In the genomic region with DNA sequence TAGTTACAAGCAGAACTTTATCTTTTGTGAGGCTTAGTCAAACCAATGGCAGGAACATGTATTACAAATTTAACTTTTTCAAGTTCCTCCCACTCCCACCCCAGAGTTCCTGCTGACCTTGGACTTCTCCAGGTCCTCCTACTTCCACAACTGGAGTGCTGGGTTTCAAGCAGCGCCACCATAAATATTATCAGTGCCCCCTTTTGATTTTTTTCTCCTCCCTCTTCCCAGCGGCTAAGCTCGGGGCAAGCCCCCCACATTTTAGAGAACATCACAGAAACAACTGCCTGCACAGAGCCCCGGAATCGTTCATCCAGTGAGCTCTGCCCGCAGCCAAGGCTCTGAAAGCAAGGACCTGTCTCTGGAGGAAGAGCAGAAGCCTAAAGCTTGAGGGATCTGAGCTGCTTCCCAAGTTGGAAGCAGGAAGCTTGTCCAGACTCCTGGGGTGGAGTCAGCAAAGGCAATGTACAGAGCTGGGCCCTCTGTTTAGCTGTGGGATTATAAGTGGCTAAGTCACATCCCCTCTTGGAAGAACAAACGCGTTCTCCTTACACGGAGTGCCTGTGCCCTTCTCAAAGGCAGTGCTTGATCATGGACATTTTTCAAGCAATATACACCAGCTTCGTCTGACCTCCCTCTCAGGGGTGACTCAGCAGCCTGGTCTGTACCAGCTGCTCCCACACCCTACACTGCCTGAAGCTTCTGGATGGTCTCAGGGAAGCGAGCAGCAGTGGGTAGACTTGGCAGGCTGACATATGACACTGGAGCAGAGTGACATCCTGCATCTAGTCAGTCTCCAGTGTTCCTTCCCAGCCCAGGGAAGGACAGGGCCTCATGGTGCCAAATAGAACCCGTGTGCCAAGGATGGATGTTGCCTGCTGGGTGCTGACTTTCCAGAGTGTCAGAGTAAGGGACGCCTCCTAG, we compare ENCODE assay signal across 11 mouse cellular contexts. TPM values are rescaled to one million over a fixed set of nuclear protein-coding genes. Genes with fewer than 3 reads are reported as not detected.
DNase-seq lines count a peak whose midpoint lies in the region; ATAC-seq lines count a peak whose summit lies in the region.
"Had no signal": no experiment of that assay in that cellular context is flagged by ENCODE, and none has a peak within 500 bp of the region (broad histone marks: within the 10 kb centered on the region; RNA-seq: fewer than 3 reads in every experiment).

No protein-coding gene starts in this region.

- H3K9me3 ChIP-seq in hindbrain, embryonic 16.5 days (ENCODE audit: control insufficient read depth, low read length): no peaks in the 10 kb centered on the region
- no peaks in the 10 kb centered on the region for H3K9me3 ChIP-seq in hindbrain, embryonic 12.5 days (replicated peaks)
- H3K9me3 ChIP-seq: embryonic facial prominence, embryonic 15.5 days; hindbrain, embryonic 13.5 days had no signal

- H3K36me3 ChIP-seq in hindbrain, embryonic 16.5 days (ENCODE audit: control insufficient read depth, insufficient read depth, low read length): no peaks in the 10 kb centered on the region
- H3K36me3 ChIP-seq in hindbrain, embryonic 12.5 days: no peaks in the 10 kb centered on the region
- H3K36me3 ChIP-seq in macrophage (ENCODE audit: inconsistent target): no peaks in the 10 kb centered on the region
- H3K36me3 ChIP-seq: embryonic facial prominence, embryonic 15.5 days; hindbrain, embryonic 13.5 days had no signal

- no peak overlapping the region for H3K27ac ChIP-seq in hindbrain, embryonic 16.5 days (ENCODE audit: low read depth, low read length)
- no peak overlapping the region for H3K27ac ChIP-seq in hindbrain, embryonic 12.5 days
- peak overlapping the region; percentile 100 for H3K27ac ChIP-seq in macrophage
- H3K27ac ChIP-seq: embryonic facial prominence, embryonic 15.5 days; hindbrain, embryonic 13.5 days; left cerebral cortex, adult 2 months had no signal

- ATAC-seq in hindbrain, embryonic 16.5 days: peak; percentile 66; the same call in 1 of the 2 replicates
- ATAC-seq in hindbrain, embryonic 12.5 days (ENCODE audit: low FRiP score): no peak

- peaks cover 51% of the 10 kb centered on the region; the same call in 1 of the 2 replicates for H3K79me2 ChIP-seq in macrophage (ENCODE audit: inconsistent target)

- H3K4me1 ChIP-seq in hindbrain, embryonic 16.5 days (ENCODE audit: control insufficient read depth, insufficient read depth, low read depth, low read length): no peaks in the 10 kb centered on the region
- no peaks in the 10 kb centered on the region for H3K4me1 ChIP-seq in hindbrain, embryonic 12.5 days
- H3K4me1 ChIP-seq: hindbrain, embryonic 13.5 days had no signal

- 76% methylated on average over 13 of the region's 13 CpGs for WGBS in hindbrain, embryonic 16.5 days
- WGBS in hindbrain, embryonic 12.5 days: 83% methylated on average over 13 of the region's 13 CpGs
- WGBS in macrophage (ENCODE audit: missing documents): 36% methylated on average over 13 of the region's 13 CpGs

- no peak overlapping the region for H3K9ac ChIP-seq in hindbrain, embryonic 16.5 days (ENCODE audit: low read depth, low read length)
- no peak overlapping the region for H3K9ac ChIP-seq in hindbrain, embryonic 12.5 days
- H3K9ac ChIP-seq: embryonic facial prominence, embryonic 15.5 days; hindbrain, embryonic 13.5 days had no signal

- DNase-seq in 416B (ENCODE audit: low read depth) (peak; percentile 52), NIH3T3 (ENCODE audit: low read depth) (peak; percentile 49)
- no peak for DNase-seq in thymus, postnatal 36 days
- DNase-seq in ovary, adult 18-20 months (ENCODE audit: low spot score): no peak

- no peak overlapping the region for H3K4me2 ChIP-seq in hindbrain, embryonic 16.5 days (ENCODE audit: low read length)
- H3K4me2 ChIP-seq in hindbrain, embryonic 12.5 days (replicated peaks): no peak overlapping the region
- H3K4me2 ChIP-seq: embryonic facial prominence, embryonic 15.5 days; hindbrain, embryonic 13.5 days; midbrain, embryonic 11.5 days had no signal

- no peak overlapping the region for H3K4me3 ChIP-seq in hindbrain, embryonic 16.5 days (ENCODE audit: low read length)
- H3K4me3 ChIP-seq in hindbrain, embryonic 12.5 days: no peak overlapping the region
- H3K4me3 ChIP-seq in macrophage (ENCODE audit: inconsistent target): no peak overlapping the region
- H3K4me3 ChIP-seq: embryonic facial prominence, embryonic 15.5 days; hindbrain, embryonic 13.5 days; left cerebral cortex, adult 2 months had no signal

- H3K27me3 ChIP-seq in hindbrain, embryonic 16.5 days (replicated peaks; ENCODE audit: control insufficient read depth, insufficient read depth, low read length): no peaks in the 10 kb centered on the region
- 0 out of 2 replicates have a peak, but pooled peaks cover 3% of the 10 kb centered on the region for H3K27me3 ChIP-seq in hindbrain, embryonic 12.5 days
- H3K27me3 ChIP-seq: embryonic facial prominence, embryonic 15.5 days; hindbrain, embryonic 13.5 days had no signal

RNA-seq across cellular contexts. Expression of gene Psap, which starts 8.0 kb away (rescaled TPM):
- 218 and 239 TPM in 2 replicates for polyA plus RNA-seq in hindbrain, embryonic 16.5 days (2015; fragmentation: Nextera tagmentation; extraction: Ambion mirVana)
- polyA plus RNA-seq in hindbrain, embryonic 12.5 days (2016; fragmentation: Nextera tagmentation; extraction: Ambion mirVana): 102 and 104 TPM in 2 replicates
- total RNA-seq in macrophage (2018; cell fraction: chromatin; rRNA removed): 1,000 to 10,000 TPM in 22 of 26 experiments, 100 to 1,000 TPM in 4; 715 to 4,323 (median 2,388) TPM
- total RNA-seq in macrophage (2018; cell fraction: cytosol; rRNA removed): over 10,000 TPM in 25 of 26 experiments, 1,000 to 10,000 TPM in 1; 9,835 to 25,455 (median 13,887) TPM
- over 10,000 TPM in 25 of 26 experiments, 1,000 to 10,000 TPM in 1; 4,026 to 20,879 (median 17,761) TPM for total RNA-seq in macrophage (2018; cell fraction: nucleus; rRNA removed)
- 12,209 to 20,921 TPM (median 16,354 TPM) in 3 replicates for polyA plus RNA-seq in macrophage (2018)

RNA-seq across cellular contexts. Expression of gene Chst3, which starts 50.3 kb away (rescaled TPM):
- 1.7 and 1.9 TPM in 2 replicates for polyA plus RNA-seq in hindbrain, embryonic 16.5 days (2015; fragmentation: Nextera tagmentation; extraction: Ambion mirVana)
- 3.2 and 3.7 TPM in 2 replicates for polyA plus RNA-seq in hindbrain, embryonic 12.5 days (2016; fragmentation: Nextera tagmentation; extraction: Ambion mirVana)
- total RNA-seq in macrophage (2018; cell fraction: chromatin; rRNA removed): 1 to 10 TPM in 6 of 26 experiments, under 1 TPM in 7, not detected in 13; 0.36 to 2.8 (median 1.00) TPM
- total RNA-seq in macrophage (2018; cell fraction: cytosol; rRNA removed): under 1 TPM in 16 of 26 experiments, not detected in 10; 0.03 to 0.43 (median 0.19) TPM
- 1 to 10 TPM in 3 of 26 experiments, under 1 TPM in 12, not detected in 11; 0.06 to 2.1 (median 0.48) TPM for total RNA-seq in macrophage (2018; cell fraction: nucleus; rRNA removed)
- 0.07 to 1.2 TPM (median 0.34 TPM) in 3 replicates for polyA plus RNA-seq in macrophage (2018)

Comparison
In these comparisons a context has a peak if more than half of its experiments do, and no peak if none do; other contexts are left out.
1. DNase-seq: peak in 416B (single experiment) and NIH3T3 (single experiment); none in thymus, postnatal 36 days (0 of 2) and ovary, adult 18-20 months (single experiment).
2. RNA of gene Psap, which starts 8.0 kb away (polyA plus RNA-seq): 12,209 to 20,921 TPM in macrophage; 218 to 239 TPM in hindbrain, embryonic 16.5 days and 102 to 104 TPM in hindbrain, embryonic 12.5 days; every median in the first group is over 10 times any median in the second.